Mouse (Mus musculus) E14TG2a.4 (cell line): ENCODE data around the gene Oxct1.

Experiments used
- H3K27me3 ChIP-seq: 2 replicates; pipeline ENCODE4 v1.6.1; 2014; ENCODE audit warnings: low read length, control low read depth; ENCODE audit not compliant: insufficient read depth
- H3K36me3 ChIP-seq: 2 replicates; pipeline ENCODE4 v1.6.1; 2014; ENCODE audit warnings: low read length, control low read depth; ENCODE audit not compliant: insufficient read depth
- H3K4me1 ChIP-seq: replicated peaks from 2 replicates; pipeline ENCODE4 v1.6.1; 2014; ENCODE audit warnings: low read depth, low read length, control low read depth
- H3K4me3 ChIP-seq: replicated peaks from 2 replicates; pipeline ENCODE4 v1.5.1; 2014; ENCODE audit warnings: mild to moderate bottlenecking, low read length
- H3K9me3 ChIP-seq: 2 replicates; pipeline ENCODE4 v1.6.1; 2014; ENCODE audit warnings: low read length, control low read depth
- CTCF ChIP-seq: conservative IDR thresholded peaks from 2 replicates; pipeline ENCODE4 v1.5.1; 2014; ENCODE audit warnings: low read length
- NANOG ChIP-seq: IDR thresholded peaks from 2 replicates; pipeline ENCODE4 v1.6.1; 2014; ENCODE audit warnings: borderline replicate concordance, low read length, mixed read lengths
- POU5F1 ChIP-seq: IDR thresholded peaks from 2 replicates; pipeline ENCODE4 v1.6.1; 2014; ENCODE audit warnings: low read length, borderline replicate concordance

Gene Oxct1

DNA sequence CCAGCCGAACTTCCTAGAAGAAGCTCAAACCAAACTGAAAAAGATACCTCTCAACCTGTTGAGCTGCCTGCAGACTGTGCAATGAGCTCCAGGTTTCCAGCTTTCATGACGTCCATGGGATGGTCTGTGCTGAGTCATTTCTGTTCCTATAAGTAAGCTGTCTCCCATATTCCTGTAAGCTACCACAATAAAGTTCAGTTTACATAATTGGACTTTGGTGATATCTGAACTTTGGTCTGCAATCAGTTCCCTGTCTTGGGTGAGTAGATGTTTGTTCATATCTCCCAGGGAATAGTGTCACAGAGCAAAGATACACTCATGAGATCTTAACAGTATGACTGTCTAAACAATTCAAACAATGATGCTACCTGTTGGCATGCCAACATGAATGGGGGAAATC is 141.8 kb downstream of the Oxct1 start:
- H3K4me3 ChIP-seq, result no peak overlapping the region
- no peaks in the 10 kb centered on the region for H3K27me3 ChIP-seq
- H3K4me1 ChIP-seq, result no peaks in the 10 kb centered on the region
- peaks cover 36% of the 10 kb centered on the region for H3K9me3 ChIP-seq
- H3K36me3 ChIP-seq, result no peaks in the 10 kb centered on the region
- no peak for TF ChIP-seq POU5F1
- TF ChIP-seq CTCF, result no peak
- TF ChIP-seq NANOG, result no peak

- H3K9me3 ChIP-seq, result peaks cover 6% of the 10 kb centered on the region; the same call in 1 of the 2 replicates
- H3K27me3 ChIP-seq, result no peaks in the 10 kb centered on the region
- H3K4me3 ChIP-seq, result no peak overlapping the region
- TF ChIP-seq POU5F1 (no peak), CTCF (no peak), NANOG (no peak)
- no peaks in the 10 kb centered on the region for H3K4me1 ChIP-seq
- H3K36me3 ChIP-seq, result no peaks in the 10 kb centered on the region
Observed at GRCm38 (mm10) chr15:4171600-4171999, 145.4 kb downstream of the Oxct1 start.

DNA sequence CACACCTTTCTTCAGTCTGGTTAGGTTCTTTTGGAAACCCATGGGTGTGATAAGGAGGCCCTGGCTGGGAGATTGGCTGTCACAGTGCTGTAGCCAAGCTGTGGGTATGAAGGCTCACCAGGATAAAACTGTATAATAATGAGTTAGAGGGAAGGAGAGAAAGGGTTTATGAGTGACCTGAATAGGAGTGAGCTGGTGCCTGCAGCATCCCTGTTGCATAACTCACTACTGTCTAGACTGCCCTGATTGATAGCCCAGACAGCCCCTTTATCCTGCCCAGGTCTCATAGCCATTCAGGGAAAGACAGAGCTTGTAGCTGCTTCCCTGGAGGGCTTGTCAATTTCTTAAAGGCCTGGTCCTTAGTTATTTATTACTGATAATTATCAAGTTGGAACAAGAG is 171.7 kb downstream of the Oxct1 start:
- no peaks in the 10 kb centered on the region for H3K27me3 ChIP-seq
- H3K9me3 ChIP-seq, result no peaks in the 10 kb centered on the region
- no peaks in the 10 kb centered on the region for H3K4me1 ChIP-seq
- no peaks in the 10 kb centered on the region for H3K36me3 ChIP-seq
- TF ChIP-seq NANOG (no peak), CTCF (no peak), POU5F1 (no peak)
- H3K4me3 ChIP-seq, result no peak overlapping the region
